Mouse (Mus musculus) CD4-positive helper T cell, adult 2 months (primary cell): ENCODE results near the gene Alcam.
A peak's percentile ranks its signal among the peaks of the same experiment; 100 is the strongest.

Source experiments
- DNase-seq: peaks from one replicate; pipeline ENCODE4 v3.0.0-alpha.2; 2012; ENCODE audit warnings: low read depth, missing footprints, low spot score

The Alcam gene

DNA sequence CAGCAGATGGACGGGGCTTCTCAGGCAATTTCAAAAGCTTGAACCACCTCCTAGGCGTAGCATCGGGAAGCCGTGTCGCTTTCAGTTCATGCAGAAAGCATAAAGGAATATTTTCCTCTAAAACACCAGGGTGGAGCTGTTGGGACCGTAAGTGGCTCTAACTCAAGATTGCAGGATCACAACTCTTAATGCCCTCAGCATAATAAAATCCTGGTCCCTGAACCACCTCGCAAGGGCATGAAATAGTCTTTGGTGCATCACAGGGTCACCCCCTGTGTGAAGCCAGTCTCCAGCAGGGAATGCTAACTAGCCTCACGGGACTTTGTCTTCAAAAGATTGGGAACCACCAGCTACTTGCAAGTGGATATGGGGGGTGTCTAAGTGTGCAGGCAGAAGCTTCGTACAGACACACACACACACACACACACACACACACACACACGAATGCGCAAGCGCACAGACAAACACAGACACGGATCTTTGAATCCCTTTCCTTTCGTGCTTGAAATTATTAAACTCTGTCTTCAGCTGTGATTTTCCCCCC is at the start of gene Alcam:
Gene Alcam (minus strand): TSS at position 104 of the 544 bp plus-strand sequence.
- DNase-seq = peak; percentile 70

DNA sequence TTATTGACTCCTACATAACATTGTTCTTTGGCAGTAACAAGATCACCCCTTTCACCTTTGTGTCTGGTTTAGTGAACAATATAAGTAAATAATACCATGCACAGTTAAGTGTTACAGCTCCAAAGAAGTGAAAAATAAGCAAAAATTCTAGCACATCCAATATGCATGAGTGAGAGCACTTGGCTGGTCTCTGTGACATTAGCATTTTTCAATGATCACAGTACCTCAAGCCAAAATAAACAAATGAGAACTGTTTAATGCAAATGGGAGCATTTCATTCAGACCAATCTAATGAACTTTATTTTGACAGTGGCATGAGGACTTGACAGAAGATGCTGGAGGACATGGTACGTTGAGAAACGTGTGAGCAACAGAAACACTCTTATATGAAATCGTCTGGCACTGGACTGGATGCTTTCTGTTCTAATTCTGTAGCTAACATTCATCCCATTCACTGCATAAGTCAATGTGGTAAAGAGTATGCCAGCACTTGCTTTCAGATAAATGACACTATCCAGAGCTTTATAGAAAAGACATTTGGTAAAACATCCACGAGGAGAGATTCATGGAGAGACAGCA is 45.0 kb upstream of the Alcam start:
- DNase-seq = no peak

DNA sequence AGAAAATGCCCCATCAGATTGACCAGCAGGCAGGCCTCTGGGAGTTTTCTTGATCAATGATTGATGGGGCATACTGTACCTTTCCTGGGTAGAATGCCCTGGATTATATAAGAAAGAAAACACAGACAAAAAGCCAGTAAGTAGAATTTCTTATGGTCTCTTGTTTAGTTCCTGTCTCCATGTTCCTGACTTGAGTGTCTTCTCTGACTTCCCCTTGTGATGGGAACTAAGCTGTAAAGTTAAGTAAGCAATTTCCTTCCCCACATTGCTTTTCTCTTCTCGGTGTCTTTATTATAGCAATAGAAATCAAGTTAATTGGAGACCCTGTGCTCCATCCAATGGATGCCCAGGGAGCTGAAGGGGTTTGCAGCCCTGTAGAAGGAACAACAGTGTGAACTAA is 36.7 kb upstream of the Alcam start:
- no peak for DNase-seq

DNA sequence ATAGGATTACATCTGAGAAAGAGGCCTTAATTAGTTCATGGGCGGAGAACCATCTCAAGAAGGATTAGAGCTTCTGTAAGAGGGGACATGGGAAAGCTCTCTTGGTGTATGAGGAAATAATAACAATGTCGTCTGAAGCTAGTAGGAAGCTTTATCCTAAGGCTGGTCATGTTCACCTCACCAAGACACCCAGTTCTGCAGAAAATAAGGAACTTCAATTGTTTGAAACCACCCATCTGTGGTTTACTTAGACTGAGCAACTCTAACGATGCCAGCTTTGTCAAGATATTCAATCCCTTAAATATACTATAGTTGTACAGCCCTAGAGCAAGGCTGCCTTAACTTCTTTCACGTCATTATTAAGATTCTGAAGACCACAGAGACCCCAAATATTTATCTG is 20.4 kb upstream of the Alcam start:
- no peak for DNase-seq

DNA sequence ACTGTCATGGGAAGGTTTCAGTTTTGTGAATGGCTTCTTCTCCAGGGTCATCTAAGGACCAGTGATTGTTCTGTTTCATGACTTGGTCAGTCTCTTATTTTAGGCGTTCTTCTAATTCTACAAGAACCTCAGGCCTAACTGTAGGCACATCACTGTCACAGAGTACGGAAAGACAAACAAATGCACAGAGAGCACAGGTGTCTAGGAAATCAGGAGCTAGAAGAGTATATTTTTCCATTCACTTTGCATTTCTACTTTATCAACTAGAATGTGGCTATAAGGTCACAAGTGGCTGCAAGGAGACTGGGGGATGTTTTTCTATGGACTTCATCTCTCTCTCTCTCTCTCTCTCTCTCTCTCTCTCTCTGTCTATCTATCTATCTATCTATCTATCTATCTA is 19.2 kb upstream of the Alcam start:
- DNase-seq = no peak

DNA sequence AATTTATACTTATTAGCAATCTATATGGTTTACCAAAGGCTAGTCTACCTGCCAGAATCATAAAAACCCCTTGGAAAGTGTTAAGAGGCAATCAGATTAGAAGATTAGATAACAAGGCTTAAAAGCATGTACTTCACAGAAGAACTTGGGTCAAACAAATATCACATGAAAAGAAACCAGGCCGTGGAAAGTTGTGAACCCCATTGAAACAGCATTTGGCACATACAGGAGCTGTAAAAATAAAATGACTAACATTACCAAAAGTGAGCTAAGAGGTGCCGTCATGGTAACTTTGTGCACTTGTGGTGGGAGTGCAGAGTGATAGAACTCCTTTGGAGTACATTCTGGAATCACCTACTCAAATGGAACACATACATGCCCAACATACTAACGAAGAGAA is 18.8 kb upstream of the Alcam start:
- DNase-seq = peak; percentile 2

DNA sequence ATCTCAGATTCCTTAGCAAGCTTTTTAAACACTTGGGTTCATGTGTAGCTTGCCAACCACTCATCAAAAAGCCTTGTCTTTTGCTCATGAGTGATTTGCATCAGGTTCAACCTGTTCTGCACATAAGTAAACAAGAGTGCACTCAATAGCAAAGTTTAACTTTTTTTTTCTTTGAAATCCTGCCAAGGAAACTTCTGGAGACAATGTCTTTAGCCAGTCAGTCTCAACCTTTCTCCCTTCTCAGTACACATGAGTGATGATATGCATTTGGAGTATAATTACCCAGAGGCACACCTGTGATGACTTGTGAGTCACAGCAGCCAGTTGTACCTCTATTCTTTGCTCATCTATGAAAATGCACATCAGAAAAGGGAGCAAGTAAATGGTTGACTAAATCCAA is 18.2 kb upstream of the Alcam start:
- DNase-seq = no peak

DNA sequence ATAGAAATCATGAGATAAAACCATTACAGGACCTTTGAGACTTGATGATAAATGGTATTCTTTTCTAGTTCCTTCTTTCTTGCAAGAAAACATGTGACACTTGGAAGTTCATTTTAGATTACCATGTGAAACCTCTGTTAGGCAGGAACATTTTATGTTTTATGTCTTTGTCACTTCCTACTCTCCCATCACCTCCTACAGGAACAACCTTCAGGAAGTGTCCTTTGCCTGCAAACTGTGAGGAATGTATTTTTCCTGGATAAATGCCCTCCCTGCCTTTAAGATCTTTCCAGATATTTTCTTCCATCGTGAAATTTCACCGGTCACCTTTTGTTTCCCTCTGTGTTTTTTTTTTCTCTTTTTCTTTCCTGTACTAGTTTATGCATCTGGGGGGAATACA is 17.0 kb upstream of the Alcam start:
- DNase-seq = no peak

DNA sequence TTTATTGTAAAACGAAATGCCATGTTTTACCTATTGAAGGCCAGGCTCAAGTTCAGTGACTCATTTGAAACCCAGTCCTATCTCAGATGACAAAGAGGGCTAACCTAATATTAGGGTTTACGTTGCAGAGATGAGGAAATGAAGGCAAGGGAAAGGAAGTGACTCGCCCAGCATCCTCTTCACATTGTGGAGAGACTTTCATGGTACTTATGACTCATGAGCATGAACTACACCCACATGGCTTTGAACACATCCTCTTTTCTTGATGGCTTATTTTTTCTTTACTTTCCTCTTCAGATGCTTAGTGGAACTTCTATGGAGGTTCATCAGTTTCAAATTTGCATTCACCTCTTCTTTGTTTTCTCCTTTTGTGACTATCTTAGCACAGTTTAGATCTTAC is 16.4 kb upstream of the Alcam start:
- peak; percentile 49 for DNase-seq

DNA sequence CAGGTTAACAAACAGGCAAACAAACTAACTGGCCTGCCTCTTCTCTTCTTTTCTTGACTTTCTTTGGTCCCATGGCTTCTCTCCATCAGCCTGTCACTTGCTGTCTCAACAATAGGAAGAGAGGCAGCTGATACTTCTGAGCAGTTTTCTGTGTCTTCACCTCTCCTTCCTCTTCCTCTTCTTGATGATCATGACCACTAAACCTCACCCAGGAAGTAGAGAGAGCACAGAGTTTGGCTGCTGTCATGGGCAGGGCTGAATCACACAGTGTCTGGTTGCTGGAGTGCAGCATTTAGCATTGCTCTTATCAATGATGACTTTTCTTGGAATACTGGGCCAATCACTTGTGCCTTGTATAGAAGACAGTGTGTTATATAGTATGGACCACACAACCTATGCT is 14.6 kb upstream of the Alcam start:
- DNase-seq = peak; percentile 14

DNA sequence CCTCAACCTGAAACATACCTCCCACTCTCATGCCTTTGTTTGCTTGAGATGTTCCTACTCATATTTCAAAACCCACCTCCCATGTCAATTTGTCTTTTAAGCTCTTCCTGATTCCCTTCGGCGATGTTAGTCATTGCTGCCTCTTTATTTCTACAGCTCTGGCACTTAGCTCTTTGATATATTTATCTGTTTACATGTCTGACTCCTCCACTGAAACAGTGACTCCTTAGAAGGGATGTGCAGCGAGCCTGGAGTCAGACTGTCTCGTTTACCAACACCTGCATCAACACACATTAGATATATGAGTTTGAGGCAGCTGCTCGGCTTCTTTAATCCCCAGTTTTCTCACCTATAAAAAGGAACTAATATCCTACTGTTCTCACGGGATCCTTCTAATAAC is 12.9 kb upstream of the Alcam start:
- no peak for DNase-seq

DNA sequence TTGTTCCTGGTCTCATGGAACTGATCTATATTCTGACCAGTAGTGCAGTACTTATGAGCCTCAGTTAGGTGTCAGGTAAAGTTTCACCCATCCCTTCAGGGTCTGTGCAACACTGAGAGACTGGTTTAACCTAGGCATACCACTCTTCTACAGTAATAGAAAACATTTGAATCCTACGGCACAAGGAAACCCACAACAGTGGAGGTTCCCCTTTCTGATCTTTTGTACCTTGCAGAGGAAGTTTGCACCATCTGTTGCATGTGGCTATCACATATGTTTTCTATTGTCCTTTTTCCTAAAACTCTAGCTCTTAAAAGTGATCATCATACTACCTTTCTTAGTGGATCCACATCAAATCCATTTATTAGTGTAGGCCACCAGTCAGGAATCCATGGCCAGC is 10.7 kb upstream of the Alcam start:
- DNase-seq = no peak

DNA sequence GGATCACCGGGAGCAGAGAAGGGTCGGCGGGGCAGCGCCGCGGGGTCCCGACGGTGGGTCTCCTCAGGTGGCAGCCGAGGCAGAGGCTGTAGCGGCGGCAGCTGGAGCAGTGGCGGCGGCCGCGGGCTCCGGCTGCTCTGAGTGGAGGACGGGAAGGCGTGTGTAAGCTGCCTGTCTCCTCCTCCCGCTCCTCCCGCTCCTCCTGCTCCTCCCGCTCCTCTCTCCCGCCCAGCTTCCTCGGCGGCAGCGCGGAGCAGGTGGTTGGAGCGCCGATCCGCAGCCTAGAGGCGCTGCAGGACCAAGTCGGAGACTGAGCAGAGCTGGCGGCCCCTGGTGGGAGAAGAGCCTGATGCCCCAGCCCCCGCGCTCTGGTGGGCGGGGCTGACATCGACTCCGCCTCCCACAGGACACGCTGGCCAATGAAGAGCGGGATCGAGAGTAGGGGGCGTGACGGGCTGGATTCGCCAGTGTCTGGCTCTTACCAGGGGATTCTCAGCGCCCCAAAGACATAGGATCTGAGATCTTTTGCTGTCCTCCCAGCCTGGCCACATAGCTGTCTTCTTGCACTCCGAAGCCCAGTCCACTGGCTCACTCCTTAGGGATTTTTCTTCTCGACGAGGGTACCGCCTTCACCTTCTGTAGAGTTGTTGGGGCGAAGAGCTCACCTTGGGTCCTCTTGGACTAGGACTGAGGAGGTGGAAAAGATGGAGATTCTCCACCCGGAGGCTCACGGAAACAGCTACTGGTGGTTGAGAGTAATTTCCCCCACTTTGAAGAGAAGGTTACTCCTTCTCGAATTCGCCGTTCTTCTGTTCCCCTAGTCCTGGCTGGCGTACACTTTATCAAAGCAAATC is 785 bp downstream of the Alcam start:
- DNase-seq = peak; percentile 95

DNA sequence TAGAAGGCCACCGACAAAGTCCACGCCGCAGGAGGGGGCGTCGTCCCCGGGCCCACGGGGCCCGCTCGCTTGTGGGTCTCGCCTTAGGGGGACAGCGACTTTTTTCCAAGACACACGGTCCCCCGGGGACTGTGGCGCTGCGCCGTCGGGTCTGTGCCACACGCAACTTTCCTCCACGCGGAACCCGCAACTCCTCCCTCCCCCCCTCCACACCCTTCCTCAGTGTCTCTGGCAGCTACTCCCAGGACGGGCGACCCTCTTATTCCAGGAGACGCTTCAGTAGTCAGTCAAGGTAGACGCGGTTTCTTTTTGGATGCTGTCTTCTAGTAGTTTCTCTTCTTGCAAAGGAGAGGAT is 1.4 kb downstream of the Alcam start:
- DNase-seq = no peak

DNA sequence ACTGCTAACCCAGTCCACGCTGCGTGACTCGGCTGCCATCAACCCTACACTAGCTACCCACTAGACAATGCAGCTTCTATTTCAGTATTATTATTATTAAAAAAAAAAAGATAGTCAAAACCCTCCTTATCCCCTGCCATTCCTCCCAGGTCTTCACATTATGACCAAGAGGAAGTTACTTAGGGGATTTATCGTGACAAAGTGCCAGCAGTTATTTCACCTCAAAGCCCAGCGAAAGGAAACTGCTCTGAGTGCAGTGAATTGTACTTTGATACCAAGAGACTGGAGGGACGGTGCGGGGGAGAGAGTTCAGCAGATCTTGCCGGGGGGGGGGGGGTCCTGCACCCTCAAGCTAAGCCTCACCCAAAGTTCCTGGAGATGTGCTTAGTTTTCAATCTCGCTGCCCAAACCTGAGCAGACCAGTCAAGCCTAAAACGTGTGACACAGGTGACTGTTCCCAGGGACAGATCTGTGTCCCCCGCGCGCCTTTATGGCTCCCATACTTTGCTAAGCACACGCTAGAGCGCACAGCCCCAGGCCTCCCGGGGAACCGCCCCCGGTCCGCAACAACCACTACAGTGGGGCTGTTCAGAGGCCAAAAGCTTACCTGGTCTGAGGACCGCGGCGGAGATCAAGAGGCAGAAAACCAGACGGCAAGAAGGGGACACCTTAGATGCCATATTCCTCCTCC is 1.9 kb downstream of the Alcam start:
- peak; percentile 46 for DNase-seq

DNA sequence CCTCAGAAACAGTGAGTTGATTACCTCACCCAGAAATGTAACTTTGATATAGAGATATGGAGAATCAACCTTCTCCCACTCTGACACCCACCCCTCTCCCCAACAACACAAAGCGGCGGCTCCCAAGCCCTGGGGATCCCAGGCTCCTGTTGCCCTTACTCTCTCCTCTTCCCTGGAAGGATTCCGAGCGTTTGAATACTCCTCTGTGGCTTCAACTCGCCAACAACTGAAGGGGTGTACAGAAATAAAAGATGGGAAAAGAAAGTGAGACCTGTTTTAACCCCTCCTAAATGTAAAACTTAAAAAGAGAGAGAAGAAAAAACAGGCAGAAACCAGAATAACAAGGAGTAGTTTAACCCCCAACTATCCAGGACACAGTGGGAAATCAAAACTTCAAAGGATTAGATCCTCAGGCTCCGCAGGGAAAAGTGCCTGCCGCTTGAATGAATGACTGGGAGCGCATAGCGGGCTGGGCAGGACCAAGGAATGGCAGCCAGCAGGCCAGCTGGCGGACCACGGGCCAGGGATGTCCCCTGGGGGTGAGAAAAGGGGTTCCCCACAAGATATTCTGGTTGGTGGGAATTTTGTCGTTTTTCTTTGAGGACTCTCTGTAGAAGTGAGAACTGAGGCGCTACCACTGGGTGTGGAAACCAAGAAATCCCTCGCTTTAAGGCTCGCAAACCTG is 2.6 kb downstream of the Alcam start:
- DNase-seq = peak; percentile 26

DNA sequence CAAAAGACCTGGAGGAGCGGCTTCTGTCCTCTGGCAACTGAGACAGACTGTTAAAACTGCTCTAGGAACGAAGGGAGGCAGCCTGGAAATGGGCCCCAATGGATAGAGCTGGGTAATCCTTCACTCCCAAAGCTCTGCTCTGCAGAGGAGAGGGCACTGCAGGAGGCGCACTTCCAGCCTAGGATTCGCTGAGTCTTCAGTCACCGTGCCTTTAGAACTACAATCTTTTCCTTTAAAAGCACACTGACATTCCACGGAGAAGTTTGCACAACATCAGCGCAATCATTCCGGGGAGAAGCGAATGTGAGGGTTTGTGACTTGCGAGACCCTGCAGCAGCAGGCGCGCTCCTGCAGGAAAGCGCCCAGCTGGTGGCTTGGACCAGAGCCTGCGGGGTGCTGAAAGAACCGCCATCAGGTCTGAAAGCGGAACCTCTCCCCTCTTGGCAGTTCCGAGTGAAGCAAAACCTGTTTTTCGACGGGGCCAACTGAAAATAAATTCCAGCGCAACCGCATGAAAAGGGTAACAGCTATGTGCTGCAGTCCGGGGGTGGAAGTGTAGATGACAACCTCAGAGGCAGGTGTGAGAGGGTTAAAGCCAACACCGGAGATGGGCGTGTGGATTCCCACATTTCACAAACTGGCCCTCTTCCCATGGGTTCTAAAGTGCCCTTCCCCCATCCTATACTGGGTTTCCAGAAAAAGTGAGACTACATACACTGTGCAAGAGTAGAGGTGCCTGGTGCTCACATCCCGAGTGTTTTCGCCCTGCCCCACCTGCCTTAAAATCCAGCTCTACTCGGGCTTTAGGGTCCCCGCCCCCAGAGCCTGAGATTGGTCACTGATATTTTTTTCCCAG is 3.4 kb downstream of the Alcam start:
- peak; percentile 47 for DNase-seq

DNA sequence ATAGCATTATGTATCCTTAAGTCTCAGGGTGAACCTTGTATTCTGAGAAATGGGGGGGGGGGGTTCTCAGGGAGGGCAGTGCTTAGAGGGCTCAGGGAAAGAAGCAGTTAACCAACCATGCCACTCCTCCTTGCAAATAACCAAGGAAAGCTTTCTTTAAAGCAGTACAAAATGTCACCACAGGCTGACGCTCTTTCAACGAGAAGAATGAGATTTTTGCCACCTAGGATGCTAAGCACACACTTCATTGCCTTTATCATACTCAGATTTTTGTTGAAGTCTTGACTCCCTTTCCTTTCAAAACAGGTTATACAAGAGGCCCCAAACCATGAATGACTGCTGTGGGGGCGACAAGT is 4.0 kb downstream of the Alcam start:
- DNase-seq = peak; percentile 22

DNA sequence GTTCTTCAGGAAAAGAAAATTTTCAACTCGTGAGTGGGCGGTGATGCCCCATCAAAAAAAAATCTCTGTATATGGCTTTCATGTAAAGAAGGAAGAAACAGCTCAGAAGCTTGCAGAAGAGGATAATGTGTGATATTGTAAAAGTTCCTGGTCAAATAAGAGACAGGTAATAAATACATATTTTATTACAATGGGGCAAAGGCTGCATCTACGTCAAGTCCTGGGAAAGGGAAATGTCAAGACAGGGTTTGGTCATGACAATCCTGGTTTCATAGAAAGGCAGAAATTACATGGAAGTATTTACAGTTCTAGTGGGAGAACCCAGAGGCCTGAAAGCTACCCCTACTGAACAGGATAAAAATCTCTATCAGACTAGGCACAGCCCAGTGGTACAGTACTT is 7.9 kb downstream of the Alcam start:
- DNase-seq = no peak

DNA sequence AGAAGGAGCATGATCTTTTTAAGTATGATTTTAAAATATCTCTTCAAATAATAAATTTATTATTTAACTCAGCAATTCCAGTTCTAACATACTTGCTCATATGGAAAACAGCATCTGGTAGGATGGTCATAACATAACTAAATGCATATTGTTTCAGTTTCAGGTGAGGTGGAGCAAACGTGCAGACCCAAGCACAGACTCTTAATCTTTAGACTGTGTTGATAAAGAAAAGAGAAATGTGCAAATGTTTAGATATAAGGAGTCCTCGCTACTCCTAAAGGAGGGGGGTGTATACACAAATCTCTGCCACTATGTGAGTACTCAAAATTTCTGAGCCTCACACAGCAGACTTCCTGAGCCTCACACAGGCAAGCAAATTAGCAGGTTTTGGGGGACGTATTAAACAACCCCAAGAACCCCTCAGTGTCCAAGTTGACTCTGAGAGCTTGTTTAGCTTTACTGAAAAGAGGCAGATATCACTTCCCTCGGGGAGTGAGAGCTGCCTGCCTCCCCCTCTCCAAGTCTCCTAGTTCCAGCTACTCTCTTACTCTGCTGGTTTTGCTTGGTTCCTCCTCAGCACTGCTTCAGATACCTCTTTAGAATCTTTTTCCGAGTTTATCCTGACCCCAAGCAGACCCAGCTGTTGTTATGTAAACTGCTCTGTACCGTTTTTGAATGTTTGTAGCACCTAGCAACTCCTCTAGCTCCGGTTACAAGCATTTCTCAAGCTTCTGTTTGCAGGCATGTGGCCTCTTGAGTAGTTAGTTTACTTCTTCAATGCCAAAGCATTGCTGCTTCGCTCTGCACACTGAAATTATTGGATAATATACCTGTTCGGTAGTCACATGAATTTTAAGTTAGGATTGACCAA is 10.0 kb downstream of the Alcam start:
- DNase-seq = peak; percentile 14
